Mouse (Mus musculus) thymus, adult 2 months (tissue): ENCODE results near the gene Mrpl16.

Experiments
- CTCF ChIP-seq: fragments of 200-500 bp; IDR thresholded peaks from 2 replicates; pipeline ENCODE4 v1.5.1; 2012; ENCODE audit warnings: mild to moderate bottlenecking, control low read depth, low read length, moderate library complexity, borderline replicate concordance; ENCODE audit not compliant: control insufficient read depth, poor library complexity, insufficient read depth; ENCODE audit errors: extremely low read depth
- POLR2A ChIP-seq: fragments of 200-500 bp; IDR thresholded peaks from 2 replicates; pipeline ENCODE4 v1.6.1; 2012; ENCODE audit warnings: mild to moderate bottlenecking, low read length, control low read depth, moderate library complexity; ENCODE audit not compliant: control insufficient read depth, poor library complexity, insufficient read depth; ENCODE audit errors: extremely low read depth

DNA sequence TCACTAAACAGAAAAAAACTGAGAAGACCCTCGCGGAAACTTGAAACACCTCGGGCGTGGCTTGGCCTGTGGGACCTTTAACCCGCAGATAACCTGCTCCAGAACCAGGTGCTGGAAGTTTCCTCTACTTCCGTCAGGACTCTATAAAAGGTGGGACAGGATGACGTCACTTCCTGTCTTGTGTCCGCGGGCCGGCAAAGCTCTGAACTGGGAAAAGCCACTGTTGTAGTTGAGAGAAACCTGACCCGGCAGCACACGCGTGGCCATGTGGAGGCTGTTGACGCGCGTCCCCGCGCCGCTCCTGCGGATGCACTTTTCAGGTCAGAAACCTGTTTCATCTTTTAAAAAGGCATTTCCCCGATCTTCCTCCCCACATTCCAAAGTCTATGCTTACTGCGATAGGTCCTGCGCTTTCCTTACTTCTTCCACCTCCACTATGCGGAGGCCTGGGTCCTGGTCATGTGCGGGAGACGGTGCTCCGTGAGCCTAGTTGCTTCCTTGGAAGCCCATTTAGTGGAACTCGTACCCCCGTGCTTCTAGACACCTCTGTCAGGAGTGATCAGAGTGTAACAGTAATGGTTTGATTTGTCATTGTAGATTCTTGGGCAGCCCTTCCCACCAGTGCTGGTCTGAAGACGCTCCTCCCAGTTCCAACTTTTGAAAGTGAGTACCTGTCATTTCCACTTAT lies at the start of gene Mrpl16:
- TF ChIP-seq CTCF (no peak), POLR2A (no peak)
